Mouse (Mus musculus) cerebral cortex, adult 2 months (tissue): ENCODE results near the gene Kctd11.

Experiments used
- WGBS: fragments of 180-500 bp; shearing (Covaris S2); methylation state at CpG from one replicate; pipeline ENCODE4 v1.1.7; 2018; 5-methylcytosine and 5-hydroxymethylcytosine counted together

Kctd11 gene

DNA sequence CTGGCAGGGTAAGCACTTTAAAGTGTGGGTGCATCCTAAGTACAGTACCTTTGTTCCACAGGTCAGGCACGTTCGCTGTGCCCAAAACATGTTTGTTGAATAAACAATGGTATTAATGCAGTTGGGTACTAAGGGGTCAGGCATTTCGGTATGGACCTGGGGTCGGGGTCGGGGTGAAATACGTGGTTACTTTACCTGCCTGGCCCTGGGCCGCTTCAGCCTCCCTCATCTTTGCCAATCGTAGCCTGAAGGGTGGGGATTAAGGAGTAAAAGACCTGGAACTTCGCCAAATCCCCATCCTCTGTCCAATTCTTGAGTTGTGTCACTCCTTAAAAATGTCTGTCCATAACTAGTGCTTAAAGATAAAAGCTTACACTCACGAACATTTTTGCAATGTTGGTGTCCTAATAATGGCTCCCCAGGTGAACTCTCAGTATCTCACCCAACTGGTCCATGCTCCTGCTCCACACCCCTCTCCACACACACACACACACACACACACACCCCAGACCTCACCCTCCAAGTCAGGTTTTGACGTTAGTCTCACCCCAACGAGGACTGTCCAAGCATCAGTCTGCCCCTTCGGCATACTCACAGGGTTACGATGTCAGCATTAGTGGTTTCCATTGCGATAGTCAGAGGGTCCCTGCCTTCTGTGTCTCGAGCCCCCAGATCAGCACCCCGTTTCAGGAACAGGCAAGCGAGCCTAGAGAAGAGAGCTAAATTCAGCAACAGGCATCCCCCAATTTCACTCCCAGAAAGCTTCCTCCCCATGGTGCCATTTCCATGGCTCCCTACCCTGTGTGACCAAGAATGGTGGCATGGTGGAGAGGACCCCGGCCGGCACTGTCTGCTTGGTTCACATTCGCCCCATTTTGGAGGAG lies 823 bp upstream of the Kctd11 start:
- 65% methylated on average over 21 of the region's 21 CpGs for WGBS

DNA sequence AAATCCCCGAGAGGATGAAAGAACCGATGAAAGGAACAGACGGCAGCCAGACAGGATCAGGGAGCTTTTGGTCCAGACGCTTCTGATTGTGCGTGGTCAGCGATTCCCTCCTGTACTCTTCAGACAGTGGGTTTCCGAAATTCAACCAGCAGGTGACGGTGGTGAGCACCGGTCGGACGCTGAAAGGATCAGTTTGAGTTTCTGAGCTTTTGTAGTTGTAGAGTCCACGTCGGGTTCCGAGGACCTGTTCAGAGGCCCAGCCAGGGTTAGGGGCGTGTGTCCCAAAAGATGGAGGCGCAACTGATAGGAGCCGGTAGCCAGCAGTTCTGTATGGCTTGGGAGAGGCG lies 727 bp downstream of the Kctd11 start:
- WGBS, result 2% methylated on average over 18 of the region's 18 CpGs

DNA sequence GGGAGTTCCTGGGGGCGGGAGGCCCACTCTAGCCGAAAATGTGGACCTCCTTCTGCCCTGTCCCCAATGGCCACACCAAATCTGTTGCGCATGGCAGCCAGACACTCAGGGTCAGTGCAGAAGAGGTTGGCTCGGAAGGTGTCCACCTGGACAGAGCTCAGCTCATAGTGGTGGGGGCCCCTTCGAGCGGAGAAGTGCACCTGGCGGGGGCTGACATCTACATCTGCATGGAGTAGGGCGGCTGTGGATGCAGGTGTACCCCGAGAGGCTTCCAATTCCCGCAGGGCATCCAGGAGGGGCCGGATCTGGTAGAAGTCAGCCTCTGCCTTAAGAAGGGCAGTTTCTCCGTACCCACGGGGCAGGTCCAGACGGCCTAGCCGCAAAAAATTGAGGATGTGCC lies 1.5 kb downstream of the Kctd11 start:
- 67% methylated on average over 15 of the region's 15 CpGs for WGBS

DNA sequence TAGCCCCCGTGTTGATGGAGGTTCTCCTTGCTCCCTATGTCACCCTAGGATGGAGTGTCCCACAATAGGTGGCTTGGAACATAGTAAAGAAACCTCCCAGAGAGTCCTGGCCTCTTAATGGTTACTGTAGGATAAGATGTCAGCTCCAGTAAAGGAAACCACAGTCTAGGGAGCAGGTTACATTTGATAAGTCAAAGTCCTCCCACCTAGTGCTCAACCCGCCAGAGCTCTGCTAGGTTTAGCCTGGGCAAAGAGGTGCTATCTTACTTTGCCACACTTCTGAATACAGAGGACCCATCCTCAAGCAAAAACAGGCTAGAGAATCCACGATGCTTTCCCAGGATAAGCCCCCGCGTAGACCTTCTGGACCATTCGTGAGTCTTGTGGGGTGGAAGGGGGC lies 2.3 kb downstream of the Kctd11 start:
- WGBS, result 89% methylated on average over 6 of the region's 6 CpGs

DNA sequence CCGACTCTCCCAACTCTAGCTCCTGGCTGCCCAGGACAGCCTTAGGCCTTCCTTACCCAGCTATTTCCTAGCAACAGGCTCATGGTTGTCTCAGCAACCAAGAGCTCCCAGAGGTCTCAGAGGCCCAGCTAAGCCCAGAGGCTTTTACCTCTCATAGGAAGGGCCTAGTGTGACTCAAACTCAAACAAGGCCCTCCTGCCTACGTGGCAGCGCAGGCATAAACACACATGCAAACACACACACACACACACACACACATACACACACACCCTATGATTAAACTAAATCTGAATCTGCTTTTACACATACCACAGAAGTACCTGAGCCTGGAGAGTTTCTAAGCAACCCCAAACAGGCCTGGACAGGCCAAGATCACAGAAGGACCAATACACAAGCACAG lies 2.8 kb downstream of the Kctd11 start:
- 83% methylated on average over 3 of the region's 3 CpGs for WGBS

DNA sequence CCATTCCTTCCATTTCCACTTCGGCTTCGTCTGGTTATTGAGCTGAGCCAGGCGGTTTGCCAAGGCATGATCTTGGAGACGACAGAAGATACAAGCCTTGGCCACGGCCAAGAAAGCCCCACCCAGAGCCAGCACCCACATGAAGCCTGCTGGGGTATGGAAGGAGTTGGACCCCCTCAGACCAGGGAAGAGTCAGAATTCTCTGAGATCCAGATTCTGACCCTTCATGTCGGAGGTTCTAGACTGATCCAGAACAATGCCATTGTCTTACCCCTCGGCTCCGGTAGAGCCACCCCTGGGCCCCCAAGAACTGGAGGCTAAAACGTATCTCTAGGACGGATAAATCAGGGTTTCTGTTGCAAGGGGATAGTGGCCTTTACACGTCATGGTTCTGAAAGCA lies 3.3 kb downstream of the Kctd11 start, which contains the start of gene Tmem95:
TSS of gene Tmem95 (minus strand) at position 141 of the 400 bp plus-strand sequence.
- 80% methylated on average over 11 of the region's 11 CpGs for WGBS

DNA sequence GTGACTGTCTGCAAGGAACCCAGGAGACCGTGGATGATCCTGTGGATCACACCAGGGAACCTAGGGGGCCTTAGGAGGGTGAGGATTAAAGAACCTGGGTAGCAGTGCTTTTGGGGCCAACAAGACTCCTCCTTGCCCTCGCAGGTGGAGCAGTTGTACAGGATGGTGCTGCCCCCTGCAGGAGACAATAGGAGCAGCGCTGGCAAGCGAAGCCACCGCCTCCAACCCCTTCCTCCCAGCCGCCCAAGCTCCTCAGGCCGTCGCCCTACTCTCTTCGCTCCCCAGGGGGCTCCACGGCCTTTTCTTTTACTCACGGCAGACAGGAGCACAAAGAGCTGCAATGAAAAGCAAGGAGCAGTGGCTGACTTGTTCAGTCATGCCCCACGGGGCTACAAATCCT lies 4.3 kb downstream of the Kctd11 start:
- 6% methylated on average over 12 of the region's 12 CpGs for WGBS

DNA sequence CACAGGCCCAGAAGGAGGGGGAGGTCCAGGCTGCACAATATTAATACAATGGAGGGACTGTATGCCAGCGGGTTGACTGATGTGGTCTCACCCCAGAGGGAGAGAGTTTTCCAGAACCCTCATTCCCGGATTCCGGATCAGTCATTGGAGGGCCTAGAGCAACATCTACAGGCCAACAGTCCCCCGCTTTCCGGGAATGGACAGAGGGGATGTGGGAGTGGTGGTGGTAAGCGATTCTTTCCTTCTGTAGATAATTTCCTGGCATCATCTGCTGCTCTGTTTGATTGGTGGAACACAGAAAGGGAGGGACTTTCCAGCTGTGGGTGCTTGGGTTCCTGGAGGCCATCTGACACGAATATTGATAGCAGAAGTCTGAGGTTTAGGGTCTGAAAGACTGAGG lies 5.0 kb downstream of the Kctd11 start:
- 49% methylated on average over 7 of the region's 7 CpGs for WGBS

DNA sequence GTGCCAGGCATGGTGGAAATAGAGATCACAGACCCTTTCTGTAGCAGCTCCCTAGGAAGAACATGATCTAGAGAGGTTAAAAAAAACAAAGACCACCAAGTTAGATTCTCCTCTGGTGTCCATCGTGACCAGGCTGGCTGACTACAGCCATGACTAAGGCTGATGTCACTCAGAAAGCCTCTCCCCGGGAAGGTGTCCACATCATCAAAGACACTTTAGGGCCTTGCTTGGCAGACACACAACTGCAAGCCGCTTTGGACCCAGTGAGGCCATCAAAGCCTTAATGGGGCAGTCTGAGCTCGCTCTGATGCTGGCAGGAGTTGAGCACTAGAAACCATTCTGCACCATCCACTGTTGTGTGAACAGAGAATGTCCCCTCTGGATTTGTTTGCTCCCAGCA lies 8.8 kb downstream of the Kctd11 start:
- 72% methylated on average over 4 of the region's 4 CpGs for WGBS

DNA sequence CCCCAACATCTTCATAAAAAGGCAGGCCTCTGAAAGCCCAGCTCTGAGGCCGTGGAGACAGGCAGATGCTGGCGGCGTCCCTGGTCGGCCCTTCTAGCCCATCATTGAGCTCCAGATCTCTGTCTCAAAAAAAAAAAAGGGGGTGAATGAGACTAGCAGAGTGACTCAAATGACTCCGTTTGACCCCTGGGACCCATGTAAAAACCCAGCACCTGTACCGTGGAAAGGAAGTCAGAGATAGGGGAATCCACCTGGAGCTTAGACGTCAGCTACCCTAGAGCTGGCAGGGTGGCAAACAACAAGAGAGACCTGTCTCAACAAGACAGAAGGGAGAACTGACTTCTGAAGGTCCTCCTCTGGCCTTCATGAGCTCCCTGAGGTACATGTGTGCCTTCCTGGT lies 9.4 kb downstream of the Kctd11 start:
- WGBS, result 89% methylated on average over 7 of the region's 7 CpGs

DNA sequence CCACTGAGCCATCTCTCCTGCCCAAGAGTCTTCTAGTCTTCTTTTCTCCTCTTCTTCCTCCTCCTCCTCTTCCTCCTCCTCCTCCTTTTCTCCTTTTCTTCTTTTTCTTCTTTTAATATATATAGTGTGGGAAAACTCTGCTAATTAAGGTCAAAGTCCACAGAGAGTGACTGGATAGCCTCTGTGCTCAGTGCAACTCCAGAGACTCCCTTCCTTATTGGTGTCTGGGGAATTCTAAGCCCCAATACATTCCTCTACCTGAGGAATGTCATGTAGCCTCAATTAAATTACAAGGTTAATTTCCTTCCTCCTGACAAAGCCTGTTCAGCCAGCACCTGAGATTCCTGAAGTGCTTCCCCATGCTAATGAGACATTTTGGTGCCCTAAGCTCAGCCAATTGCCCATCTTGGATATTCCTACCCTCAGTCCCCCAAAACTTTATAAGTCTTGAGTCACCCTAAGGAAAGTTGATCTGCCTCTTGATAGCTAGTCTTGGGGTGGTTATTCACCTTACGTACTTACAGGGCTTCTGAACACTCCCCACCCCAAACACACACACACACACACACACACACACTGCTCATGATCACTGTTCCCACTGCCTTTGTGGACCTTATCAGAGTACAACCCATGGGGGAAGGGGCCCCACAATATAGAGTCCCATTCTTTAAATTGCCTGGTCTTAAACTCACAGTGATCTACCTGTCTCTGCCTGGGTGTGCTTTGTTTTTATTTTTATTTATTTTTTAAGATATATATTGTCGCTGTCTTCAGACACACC lies 10.7 kb downstream of the Kctd11 start:
- 96% methylated on average over 2 of the region's 2 CpGs for WGBS

DNA sequence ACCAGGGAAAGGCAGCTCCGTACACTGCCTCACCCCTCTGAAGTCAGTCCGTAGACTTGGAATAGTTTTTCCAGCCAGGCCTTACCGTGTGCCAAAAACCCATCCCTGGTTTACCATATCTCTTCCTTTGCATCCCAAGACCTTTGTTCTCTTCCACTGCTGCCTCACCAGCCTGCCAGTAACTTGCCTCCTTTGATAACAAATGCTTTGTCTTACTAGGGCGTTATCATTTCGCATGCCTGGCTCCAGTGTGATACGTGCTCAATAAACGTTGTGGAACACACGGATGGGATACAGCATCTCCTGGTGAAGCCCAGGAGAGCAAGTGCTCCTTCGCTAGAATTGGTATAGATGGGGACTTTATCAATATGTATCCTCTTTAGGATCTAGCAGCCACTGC lies 13.9 kb downstream of the Kctd11 start:
- WGBS, result 76% methylated on average over 9 of the region's 9 CpGs

DNA sequence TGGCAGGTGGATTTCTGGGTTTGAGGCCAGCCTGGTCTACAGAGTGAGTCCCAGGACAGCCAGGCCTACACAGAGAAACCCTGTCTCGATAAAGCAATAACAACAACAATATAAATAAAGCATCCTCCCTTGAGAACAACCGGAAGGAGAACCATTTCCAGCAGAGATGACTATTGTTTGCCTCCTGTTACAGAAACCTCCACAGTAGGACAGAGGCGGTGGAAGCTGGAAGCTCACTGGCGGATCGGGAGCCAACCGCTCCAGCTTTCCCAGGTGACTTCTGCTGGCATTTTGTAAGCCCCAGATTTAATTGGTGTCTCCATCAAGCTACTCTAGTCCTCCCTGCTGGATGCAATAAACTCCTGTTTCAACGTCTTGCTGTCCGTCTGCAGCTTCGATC lies 15.6 kb downstream of the Kctd11 start:
- 75% methylated on average over 9 of the region's 9 CpGs for WGBS

DNA sequence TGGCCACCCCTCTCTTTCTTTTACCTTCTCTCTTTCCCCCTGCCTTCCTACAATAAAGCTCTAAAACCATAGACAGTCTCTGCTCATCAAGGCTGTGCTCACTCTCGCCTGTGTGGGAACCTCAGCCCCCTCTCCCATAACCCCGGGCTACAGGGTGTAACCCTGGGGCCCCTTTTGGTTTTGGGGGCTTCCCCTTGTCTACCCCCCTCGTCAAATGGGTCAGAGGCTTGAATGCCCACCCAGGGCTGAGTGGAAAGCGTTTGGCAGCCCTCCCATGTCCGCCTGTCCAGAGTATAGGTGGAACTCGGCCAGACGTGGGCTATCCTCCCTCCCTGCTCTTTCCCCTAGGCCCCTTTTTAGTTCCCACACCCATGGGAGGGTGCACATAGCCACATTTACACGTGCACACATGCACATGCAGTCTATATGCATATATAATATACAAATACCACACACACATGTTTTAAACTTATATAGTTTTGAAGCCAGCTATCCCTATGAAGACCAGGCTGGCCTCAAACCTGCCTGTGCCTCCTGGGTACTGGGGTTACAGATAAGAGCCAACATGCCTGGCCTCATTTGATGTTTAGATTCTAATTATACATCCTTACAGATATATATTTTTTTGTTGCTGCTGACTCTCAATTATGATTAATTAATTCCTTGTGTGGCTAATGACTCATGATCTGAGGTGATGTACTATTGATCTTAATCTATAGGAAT lies 16.9 kb downstream of the Kctd11 start:
- WGBS, result 48% methylated on average over 8 of the region's 8 CpGs

DNA sequence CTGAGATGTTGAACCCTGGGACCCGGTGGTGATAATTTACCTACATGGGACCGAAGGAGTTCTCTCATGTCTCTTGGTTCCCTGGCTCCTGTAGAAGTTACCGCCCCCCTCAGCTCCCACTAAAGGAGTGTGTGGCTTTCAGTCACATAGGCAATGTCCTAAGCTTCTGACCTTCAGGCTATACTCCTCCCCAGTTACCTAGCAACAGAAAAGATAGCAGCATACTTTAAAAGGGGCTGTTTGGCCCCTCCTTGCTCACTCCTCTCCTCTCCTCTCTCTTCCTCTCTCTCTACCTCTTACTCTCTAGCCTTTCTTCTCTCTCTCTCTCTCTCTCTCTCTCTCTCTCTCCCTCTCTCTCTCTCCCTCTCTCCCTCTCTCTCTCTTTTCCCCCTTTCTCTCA lies 17.5 kb downstream of the Kctd11 start:
- 90% methylated on average over 3 of the region's 3 CpGs for WGBS

DNA sequence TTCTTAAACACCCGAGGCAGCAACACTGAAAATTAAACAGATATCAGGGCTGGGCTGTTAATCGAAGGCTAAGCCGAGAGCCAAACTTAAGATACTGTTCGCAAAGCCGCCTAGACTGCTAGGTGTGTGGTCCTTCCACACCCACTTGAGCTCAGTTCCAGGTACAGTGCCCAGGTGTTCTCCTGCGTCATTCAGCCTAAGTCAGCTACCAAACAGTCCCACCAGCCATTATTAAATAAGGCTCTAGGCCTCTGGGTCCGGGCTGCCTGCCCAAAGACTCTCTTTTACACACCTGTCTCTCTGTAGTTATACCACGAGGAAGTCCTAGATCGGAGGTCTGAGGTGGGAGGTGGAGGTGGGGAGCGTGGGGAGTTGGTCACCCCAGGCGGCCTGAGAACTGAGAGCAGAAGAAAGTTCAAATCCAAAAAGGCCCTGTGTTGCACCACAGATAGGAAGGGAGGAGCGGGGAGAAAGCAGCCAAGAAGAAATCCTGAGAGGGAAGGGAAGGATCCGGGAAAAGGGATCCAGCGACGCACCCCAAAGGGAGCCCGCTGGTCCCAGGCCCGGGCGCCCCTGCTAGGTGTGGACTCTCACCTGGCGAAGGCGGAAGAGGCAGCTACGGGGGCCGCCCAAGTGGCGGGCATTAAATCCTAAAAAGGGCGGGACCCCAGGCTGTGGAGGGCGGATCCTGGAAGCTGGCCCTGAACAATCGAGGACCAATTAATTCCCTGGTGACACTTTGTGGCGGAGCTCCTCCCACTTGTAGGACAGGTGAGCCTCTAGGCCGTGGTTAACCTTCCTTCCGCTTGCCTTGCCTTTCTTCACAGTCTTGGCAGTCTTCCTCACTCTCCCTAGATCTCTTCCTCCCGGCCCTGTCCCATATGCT lies 22.9 kb downstream of the Kctd11 start, which contains the start of gene Tnk1:
TSS of gene Tnk1 (minus strand) at position 618 of the 886 bp plus-strand sequence.
- WGBS, result 53% methylated on average over 29 of the region's 30 CpGs

DNA sequence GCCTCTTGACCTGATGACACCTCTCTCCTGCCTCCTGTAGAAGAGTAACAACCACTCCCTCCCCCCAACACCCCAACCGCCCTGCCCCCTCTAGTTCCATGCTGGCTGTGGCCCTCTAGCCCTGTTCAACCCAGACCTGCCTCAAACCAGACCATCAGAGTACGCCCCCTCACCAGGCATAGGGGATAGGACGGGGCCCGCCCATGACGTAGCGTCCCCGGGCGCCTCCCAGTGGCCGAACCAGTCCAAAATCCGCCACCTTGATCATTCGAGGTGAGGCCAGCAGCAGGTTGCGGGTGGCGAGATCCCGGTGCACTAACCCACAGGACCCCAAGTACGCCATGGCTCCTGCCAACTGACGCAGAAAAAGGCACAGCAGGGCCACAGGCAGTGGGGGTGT lies 25.9 kb downstream of the Kctd11 start:
- 32% methylated on average over 16 of the region's 16 CpGs for WGBS

DNA sequence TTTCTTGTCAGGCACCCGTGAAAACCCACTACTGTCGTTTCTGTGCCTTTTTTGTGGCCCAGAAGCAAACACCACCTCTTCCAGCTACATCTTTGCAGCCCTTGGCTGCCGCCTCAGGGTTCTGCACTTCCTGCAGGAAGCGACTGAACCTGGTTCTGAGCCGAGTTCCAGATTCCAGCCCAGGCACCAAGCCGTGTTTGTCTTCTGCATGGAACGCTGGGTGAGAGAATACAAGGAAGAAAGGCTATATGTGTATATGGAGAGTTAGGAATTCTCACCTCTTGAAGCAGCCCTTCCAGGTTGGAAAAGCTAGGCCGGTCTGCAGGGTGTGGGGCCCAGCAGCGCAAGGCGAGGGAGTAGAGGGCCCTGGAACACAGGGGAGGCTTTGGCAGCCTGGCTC lies 26.5 kb downstream of the Kctd11 start:
- WGBS, result 67% methylated on average over 10 of the region's 10 CpGs

DNA sequence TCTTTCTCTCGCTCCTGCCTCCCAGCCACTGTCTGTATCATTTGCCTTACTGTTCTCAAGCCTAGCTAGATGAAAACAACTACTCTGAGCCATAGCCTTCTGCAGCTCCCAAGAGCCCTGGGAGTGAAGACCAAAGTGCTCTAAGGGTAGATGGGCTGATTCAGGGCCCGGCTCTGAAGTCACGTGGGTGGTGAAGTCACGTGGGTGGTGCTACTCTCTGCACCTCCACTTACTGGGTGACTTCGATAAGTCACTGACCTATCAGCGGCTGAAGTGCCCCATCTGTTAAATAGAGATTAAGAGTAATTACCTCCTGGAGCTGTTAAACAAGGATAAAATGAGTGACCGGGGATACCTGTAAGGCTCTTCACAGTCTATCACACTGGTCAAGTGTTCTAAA lies 27.2 kb downstream of the Kctd11 start:
- WGBS, result 72% methylated on average over 7 of the region's 7 CpGs

DNA sequence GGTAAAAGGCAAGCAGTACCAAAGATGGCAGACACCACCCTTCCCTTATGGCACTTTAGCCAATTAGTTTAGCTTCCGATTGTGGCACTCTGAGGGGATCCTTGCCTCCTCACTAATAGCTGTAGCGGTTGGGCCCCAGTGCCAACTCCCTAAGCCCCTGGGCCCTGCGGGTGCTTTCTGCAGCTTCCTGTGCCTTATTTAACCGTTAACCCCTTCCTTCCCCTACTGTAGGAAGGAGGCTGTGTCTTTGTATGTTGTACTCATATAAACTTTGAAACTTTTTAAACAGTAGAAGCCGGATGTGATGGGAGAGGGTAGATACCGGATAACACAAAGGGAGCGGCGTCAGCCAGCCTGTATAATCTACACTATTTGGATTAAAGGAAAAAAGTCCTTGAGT lies 30.5 kb downstream of the Kctd11 start:
- WGBS, result 68% methylated on average over 8 of the region's 8 CpGs

DNA sequence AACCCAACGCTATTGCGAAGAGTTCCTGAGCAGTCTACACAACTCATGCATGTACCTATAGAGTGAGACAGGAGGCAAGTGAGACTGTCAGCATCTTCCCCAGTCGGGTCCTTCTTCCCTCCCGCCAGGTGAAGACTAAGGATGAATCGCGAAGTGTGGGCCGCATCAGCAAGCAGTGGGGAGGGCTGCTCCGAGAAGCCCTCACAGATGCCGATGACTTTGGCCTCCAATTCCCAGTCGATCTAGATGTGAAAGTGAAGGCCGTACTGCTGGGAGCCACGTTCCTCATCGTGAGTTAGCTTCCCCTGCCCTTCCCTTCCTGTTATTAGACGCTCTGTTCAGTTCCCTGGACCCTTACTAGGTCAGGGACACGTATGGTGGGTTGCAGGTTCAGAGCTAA lies 31.3 kb downstream of the Kctd11 start:
- WGBS, result 89% methylated on average over 15 of the region's 15 CpGs
